Mouse (Mus musculus): ENCODE data around the gene Abcf2.

DNA sequence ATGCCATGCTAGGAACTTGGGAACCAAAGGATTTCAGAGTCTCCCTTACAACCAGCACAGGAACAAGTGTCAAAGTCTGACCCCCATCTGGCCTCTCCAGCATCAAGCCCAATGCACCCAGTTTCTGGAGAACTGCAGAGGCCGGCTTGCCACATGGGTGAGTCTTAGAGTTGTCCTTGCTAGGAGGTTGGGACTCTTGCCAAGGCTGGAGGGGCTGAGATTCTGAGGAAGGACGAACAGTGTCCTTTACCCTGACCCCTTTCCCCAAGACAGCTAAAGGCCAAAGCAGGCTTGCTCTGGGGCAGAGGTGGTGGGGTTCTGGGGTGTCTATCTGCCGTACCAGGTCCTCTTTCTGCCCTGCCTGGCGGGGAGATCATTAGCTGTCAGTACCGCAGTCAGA, 40.8 kb downstream of the Abcf2 start:
- no peak for TF ChIP-seq POLR2A (IDR thresholded peaks at IDR 0.05; ENCODE audit: low read depth, low read length)
- TF ChIP-seq CTCF (conservative IDR thresholded peaks at IDR 0.05; ENCODE audit: insufficient read depth, insufficient read length, low read depth, low read length), result no peak

All from kidney, adult 2 months (tissue).